Mouse (Mus musculus) E14TG2a.4 (cell line): ENCODE data around the gene D6Wsu163e.
A peak's percentile ranks its signal among the peaks of the same experiment; 100 is the strongest.

ENCODE experiments used
- H3K27me3 ChIP-seq: 2 replicates; pipeline ENCODE4 v1.6.1; 2014; ENCODE audit warnings: low read length, control low read depth; ENCODE audit not compliant: insufficient read depth
- H3K36me3 ChIP-seq: 2 replicates; pipeline ENCODE4 v1.6.1; 2014; ENCODE audit warnings: low read length, control low read depth; ENCODE audit not compliant: insufficient read depth
- H3K4me1 ChIP-seq: replicated peaks from 2 replicates; pipeline ENCODE4 v1.6.1; 2014; ENCODE audit warnings: low read depth, low read length, control low read depth
- H3K4me3 ChIP-seq: replicated peaks from 2 replicates; pipeline ENCODE4 v1.5.1; 2014; ENCODE audit warnings: mild to moderate bottlenecking, low read length
- H3K9me3 ChIP-seq: 2 replicates; pipeline ENCODE4 v1.6.1; 2014; ENCODE audit warnings: low read length, control low read depth
- CTCF ChIP-seq: conservative IDR thresholded peaks from 2 replicates; pipeline ENCODE4 v1.5.1; 2014; ENCODE audit warnings: low read length
- NANOG ChIP-seq: IDR thresholded peaks from 2 replicates; pipeline ENCODE4 v1.6.1; 2014; ENCODE audit warnings: borderline replicate concordance, low read length, mixed read lengths
- POU5F1 ChIP-seq: IDR thresholded peaks from 2 replicates; pipeline ENCODE4 v1.6.1; 2014; ENCODE audit warnings: low read length, borderline replicate concordance

The D6Wsu163e gene

DNA sequence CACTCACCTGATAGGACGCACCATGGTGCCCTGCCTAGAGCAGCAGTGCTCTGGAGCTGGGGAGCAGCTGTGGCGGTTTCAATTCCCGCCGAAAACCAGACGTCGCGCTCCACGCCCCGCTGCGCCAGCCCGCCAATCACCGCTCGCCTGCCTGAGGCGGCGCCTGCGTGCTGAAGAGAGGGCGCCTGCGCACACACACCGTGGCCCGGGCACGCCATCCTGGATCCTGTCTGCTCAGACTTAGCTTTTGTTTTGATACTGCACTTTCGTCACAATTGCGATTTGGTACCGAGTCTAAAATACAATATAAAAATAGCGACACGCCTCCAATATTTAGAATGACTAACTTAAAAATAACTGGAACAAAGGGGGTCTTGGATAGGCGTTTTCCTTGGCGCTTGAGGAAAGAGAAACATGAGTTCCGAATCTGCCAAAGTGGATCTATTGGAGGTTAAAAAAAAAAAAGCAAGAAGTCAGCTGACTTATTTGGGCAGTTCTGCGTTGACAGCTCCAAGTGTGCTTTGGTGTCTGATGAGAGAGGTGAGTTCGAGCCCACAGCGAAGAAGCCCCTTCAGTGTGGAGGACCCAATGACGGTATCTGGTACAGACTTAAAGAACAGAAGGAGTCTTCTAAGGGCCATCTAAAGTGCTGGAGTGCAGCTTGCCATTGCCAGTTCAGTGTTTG is at the start of gene D6Wsu163e, which contains the start of gene Rad51ap1:
TSS of gene D6Wsu163e (plus strand) at position 476 of the 685 bp plus-strand sequence.
TSS of gene Rad51ap1 (minus strand) at position 101 of the 685 bp plus-strand sequence.
- Histone ChIP-seq H3K4me1 (peaks cover 30% of the 10 kb centered on the region), H3K9me3 (no peaks in the 10 kb centered on the region), H3K27me3 (no peaks in the 10 kb centered on the region), H3K4me3 (peak within 1 kb of the TSS; percentile 97), H3K36me3 (peaks cover 35% of the 10 kb centered on the region)
- TF ChIP-seq POU5F1 (no peak), CTCF (no peak), NANOG (no peak)

DNA sequence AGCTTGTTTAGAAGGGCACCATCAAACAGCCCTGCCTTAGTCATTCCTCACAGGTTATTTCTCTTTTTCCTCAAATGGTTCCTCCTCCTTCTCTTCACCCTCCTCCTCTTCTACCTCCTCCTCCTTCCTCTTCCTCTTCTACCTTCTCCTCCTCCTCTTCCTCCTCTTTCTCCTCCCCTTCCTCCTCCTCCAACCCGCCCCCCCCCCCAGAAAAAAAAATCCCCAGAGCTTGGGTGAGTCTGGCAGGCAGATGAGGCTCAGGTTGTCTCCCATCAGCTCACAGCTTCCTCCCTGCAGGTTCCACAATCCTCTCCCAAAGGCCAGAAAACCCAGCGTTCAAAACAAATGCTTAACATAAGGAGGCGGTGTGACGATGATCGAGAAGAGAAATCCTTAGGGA is 32.4 kb upstream of the D6Wsu163e start:
- Histone ChIP-seq H3K4me3 (no peak overlapping the region), H3K9me3 (no peaks in the 10 kb centered on the region), H3K36me3 (no peaks in the 10 kb centered on the region), H3K4me1 (no peaks in the 10 kb centered on the region), H3K27me3 (peaks cover 9% of the 10 kb centered on the region)
- TF ChIP-seq CTCF, result no peak
- TF ChIP-seq POU5F1, result no peak
- TF ChIP-seq NANOG, result no peak

DNA sequence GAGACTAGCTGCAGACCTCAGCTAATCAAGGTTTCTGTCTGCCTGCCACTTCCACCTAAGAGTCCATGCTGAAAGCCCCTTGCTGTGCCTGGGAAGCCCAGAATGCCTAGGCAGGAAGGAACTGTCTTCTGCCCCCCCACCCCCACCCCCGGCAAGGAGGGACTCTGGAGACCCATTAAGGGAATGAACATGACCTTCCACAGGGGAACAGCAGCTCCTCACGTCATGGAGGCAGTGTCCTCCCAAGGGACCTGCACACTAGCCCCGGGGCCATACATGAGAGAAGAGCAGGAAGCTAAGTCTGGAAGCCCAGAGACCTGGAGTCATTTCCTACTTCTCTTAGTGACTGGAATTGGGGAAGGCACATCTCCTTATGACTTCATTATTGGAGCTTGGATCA is 31.9 kb upstream of the D6Wsu163e start:
- H3K4me3 ChIP-seq, result no peak overlapping the region

DNA sequence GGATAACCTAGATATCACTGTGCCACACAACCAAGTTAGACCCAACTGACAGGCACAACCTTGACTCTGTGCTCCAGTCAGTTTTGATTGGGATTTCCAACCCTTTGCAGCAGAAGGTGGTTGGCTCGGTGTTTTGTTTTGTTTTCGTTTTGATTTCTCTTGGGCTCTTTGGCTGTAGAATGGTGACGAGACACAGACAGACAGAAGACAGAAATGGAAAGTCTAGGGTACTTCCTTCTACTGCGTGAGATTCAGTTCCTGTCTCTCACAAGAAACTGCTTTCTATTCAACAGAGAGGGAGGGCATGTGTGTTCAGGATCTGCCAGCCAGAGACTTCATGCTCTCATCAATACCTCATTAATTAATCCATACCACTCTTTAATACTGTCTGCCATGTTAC is 29.0 kb upstream of the D6Wsu163e start:
- Histone ChIP-seq H3K9me3 (no peaks in the 10 kb centered on the region), H3K27me3 (peaks cover 9% of the 10 kb centered on the region), H3K4me1 (no peaks in the 10 kb centered on the region), H3K36me3 (no peaks in the 10 kb centered on the region), H3K4me3 (no peak overlapping the region)
- TF ChIP-seq POU5F1, result no peak

More for the DNA sequence above, 31.9 kb upstream of the D6Wsu163e start:
- H3K9me3 ChIP-seq, result no peaks in the 10 kb centered on the region
- no peaks in the 10 kb centered on the region for H3K36me3 ChIP-seq
- H3K27me3 ChIP-seq, result peaks cover 9% of the 10 kb centered on the region
- TF ChIP-seq CTCF (no peak), POU5F1 (no peak), NANOG (no peak)
- no peaks in the 10 kb centered on the region for H3K4me1 ChIP-seq

DNA sequence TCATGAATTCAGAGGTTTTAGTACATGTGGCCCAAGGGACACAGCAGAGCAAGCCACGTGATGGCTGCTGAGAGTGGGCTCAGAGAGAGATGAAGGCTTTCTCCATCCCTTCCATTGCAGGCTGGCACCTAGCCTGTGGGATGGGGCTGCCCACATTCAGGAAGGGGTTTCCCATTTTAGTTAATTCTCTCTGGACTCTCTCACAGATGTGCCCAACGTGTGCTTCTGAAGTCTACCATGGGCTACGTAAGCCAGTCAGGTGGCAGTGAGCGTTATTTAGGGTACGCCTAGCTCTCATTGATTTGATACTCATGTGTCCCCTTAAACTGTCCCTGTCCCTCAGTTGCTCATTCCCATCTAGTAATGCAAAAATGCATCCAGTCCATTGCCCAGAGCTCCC is 24.8 kb upstream of the D6Wsu163e start:
- no peak for TF ChIP-seq NANOG
- TF ChIP-seq CTCF, result no peak
- TF ChIP-seq POU5F1, result no peak
- H3K27me3 ChIP-seq, result 0 out of 2 replicates have a peak, but pooled peaks cover 3% of the 10 kb centered on the region
- no peak overlapping the region for H3K4me3 ChIP-seq
- H3K9me3 ChIP-seq, result no peaks in the 10 kb centered on the region
- no peaks in the 10 kb centered on the region for H3K36me3 ChIP-seq
- H3K4me1 ChIP-seq, result no peaks in the 10 kb centered on the region

DNA sequence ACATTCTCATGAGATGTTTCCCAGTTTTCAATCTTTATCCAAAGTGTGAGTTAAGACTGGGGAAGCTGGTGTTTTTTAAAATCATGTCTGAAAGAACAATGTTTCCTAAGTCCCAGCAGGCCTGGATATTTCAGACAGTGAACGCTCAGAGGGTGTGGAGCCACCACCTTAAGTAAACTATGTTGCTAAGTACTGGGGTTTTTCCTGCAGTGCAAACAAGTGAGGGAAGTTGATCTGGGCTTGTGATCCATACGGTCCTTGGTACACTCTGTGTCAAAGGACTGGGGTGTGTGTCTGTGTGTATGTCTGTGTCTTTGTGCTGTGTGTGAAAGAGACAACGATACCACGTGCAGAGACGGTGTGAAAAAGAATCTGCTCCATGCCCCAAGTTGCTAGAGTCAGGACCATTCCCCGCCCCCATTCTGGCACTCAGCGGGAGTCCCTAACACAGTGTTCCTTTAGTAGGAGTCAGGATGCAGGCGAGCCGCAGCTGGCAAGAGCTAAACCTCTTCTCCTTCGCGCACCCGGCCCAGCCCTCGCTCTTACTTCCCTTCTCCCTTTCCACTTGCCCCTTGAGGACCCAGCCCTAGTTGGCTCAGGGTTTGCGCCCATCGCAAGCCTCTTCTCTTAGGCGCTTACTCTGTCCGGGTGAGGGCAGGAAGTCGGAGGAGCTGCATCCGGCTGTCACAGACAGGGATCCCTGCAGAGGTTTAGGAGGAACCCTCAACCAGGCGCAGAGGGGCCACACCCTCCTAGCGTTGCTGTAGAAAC is 18.5 kb upstream of the D6Wsu163e start, which contains the start of gene Dyrk4:
TSS of gene Dyrk4 (minus strand) at position 729 of the 771 bp plus-strand sequence.
- peaks cover 18% of the 10 kb centered on the region for H3K4me1 ChIP-seq
- peaks cover 41% of the 10 kb centered on the region for H3K36me3 ChIP-seq
- no peaks in the 10 kb centered on the region for H3K27me3 ChIP-seq
- TF ChIP-seq NANOG, result no peak
- TF ChIP-seq POU5F1, result no peak
- no peak for TF ChIP-seq CTCF
- H3K9me3 ChIP-seq, result no peaks in the 10 kb centered on the region
- H3K4me3 ChIP-seq, result peak within 1 kb of the TSS; percentile 75

DNA sequence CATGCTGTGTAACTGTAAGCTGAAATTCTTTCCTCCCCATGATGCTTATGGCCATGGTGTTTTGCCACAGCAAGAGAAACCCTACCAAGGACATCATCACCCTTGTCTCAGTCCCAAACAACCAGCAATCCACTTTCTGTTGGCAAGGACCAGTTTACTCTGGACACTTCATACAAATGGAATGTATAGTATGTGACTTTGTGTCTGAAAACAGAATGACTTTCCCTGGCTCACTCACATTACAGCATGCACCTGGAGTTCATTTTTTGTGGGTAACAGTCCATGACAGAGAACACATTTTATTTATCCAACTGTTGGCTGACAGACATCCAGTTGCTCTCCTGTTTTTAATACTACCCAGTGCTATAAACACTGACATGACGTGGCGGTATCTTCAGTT is 6.9 kb upstream of the D6Wsu163e start:
- Histone ChIP-seq H3K4me3 (no peak overlapping the region), H3K9me3 (no peaks in the 10 kb centered on the region), H3K4me1 (peaks cover 7% of the 10 kb centered on the region), H3K36me3 (peaks cover 83% of the 10 kb centered on the region), H3K27me3 (no peaks in the 10 kb centered on the region)
- TF ChIP-seq NANOG (no peak), POU5F1 (no peak), CTCF (no peak)

DNA sequence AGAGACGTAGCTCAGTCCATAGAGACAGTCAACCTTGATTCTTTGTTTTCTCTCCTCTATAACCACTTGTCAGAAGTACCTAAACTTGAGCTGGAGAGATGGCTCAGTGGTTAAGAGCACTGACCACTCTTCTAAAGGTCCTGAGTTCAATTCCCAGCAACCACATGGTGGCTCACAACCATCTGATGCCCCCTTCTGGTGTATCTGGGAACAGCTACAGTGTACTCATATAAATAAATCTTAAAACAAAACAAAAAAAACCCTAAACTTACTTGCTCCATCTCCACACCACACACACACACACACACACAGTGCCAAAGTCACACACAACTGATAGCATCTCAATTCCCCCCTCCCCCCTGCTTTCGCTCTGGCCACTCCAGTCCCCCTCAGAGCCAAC is 1.7 kb upstream of the D6Wsu163e start:
- Histone ChIP-seq H3K4me1 (peaks cover 30% of the 10 kb centered on the region), H3K9me3 (no peaks in the 10 kb centered on the region), H3K27me3 (no peaks in the 10 kb centered on the region), H3K36me3 (peaks cover 40% of the 10 kb centered on the region), H3K4me3 (peak overlapping the region; percentile 97)
- no peak for TF ChIP-seq POU5F1
- TF ChIP-seq CTCF, result peak; percentile 41

DNA sequence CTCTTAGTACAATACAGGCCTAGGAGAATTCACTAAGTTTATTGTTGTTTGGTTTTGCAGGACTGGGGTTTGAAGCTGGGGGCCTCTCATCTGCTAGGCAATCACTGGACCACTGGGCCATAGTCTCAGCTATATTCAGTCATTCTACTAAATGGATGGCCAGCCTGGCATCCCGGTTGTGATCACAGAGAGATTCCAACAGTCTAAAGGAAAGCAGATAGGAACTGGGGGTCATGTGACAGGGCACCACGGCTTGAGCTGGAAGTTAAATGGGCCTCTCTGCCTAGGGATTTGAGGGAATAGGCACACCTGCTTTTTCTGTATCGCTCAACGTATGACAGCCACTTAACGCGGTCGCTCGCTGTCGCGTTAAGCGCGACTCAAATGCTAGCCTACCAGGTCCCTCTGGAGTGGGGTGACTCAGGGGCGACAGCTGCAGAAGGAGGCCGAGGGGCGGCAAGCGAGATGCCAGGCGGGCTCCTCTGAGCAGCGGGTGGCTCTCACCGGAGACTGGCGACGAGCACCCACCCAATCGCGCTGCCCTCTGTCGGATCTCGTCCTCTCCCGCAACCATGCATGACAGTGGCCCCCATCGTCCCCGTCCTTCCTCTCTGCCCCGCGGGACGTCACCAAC is 792 bp upstream of the D6Wsu163e start:
- TF ChIP-seq CTCF (no peak), POU5F1 (no peak), NANOG (no peak)
- H3K4me1 ChIP-seq, result peaks cover 30% of the 10 kb centered on the region
- H3K4me3 ChIP-seq, result peak overlapping the region; percentile 97
- no peaks in the 10 kb centered on the region for H3K27me3 ChIP-seq
- no peaks in the 10 kb centered on the region for H3K9me3 ChIP-seq
- H3K36me3 ChIP-seq, result peaks cover 35% of the 10 kb centered on the region
